Mouse (Mus musculus) midbrain, postnatal 0 days (tissue): ENCODE data around the gene Mttp. TPM values are rescaled to one million over a fixed set of nuclear protein-coding genes. Genes with fewer than 3 reads are reported as not detected.

Experiments
- ATAC-seq: fragments of 200-750 bp; cut with Nextera tagmentation; 2 replicates; pipeline ENCODE4 v1.8.0; 2017; ENCODE audit warnings: moderate number of reproducible peaks, mild to moderate bottlenecking, moderate TSS enrichment, moderate library complexity; ENCODE audit not compliant: low FRiP score
- DNase-seq: peaks from one replicate; pipeline ENCODE4 v3.0.0-alpha.2; 2015; ENCODE audit warnings: low spot score
- H3K27ac ChIP-seq: fragments of 300-500 bp; sonication (generic); 2 replicates; pipeline ENCODE4 v1.5.1; 2014; ENCODE audit warnings: low read depth, mild to moderate bottlenecking, low read length, mixed read lengths
- H3K27me3 ChIP-seq: fragments of 300-500 bp; sonication (generic); 2 replicates; pipeline ENCODE4 v1.6.1; 2014; ENCODE audit warnings: low read length, control low read depth, mixed read lengths; ENCODE audit not compliant: insufficient read depth
- H3K36me3 ChIP-seq: fragments of 300-500 bp; sonication (generic); 2 replicates; pipeline ENCODE4 v1.6.1; 2014; ENCODE audit warnings: low read length, control low read depth, mixed read lengths; ENCODE audit not compliant: insufficient read depth
- H3K4me1 ChIP-seq: fragments of 300-500 bp; sonication (generic); 2 replicates; pipeline ENCODE4 v1.6.1; 2014; ENCODE audit warnings: mild to moderate bottlenecking, control low read depth, antibody characterized with exemption, low read length, mixed read lengths; ENCODE audit not compliant: insufficient read depth
- H3K4me2 ChIP-seq: fragments of 300-500 bp; sonication (generic); 2 replicates; pipeline ENCODE4 v1.6.1; 2014; ENCODE audit warnings: low read depth, mild to moderate bottlenecking, low read length, mixed read lengths; ENCODE audit not compliant: poor library complexity, severe bottlenecking
- H3K4me3 ChIP-seq: fragments of 300-500 bp; sonication (generic); 2 replicates; pipeline ENCODE4 v1.5.1; 2014; ENCODE audit warnings: low read depth, mild to moderate bottlenecking, low read length, moderate library complexity
- H3K9ac ChIP-seq: fragments of 300-500 bp; sonication (generic); replicated peaks from 2 replicates; pipeline ENCODE4 v1.6.1; 2014; ENCODE audit warnings: mild to moderate bottlenecking, low read length, moderate library complexity, mixed read lengths; ENCODE audit not compliant: poor library complexity, severe bottlenecking
- H3K9me3 ChIP-seq: fragments of 300-500 bp; sonication (generic); 2 replicates; pipeline ENCODE4 v1.6.1; 2016; ENCODE audit warnings: low read length, control low read depth
- CTCF ChIP-seq: IDR thresholded peaks from 2 replicates; pipeline ENCODE4 v1.5.1; 2016; ENCODE audit warnings: antibody characterized with exemption, mild to moderate bottlenecking
- WGBS: fragments of 180-500 bp; shearing (Covaris S2); extraction: QIAGEN DNeasy Blood & Tissue Kit; methylation state at CpG from one replicate; pipeline ENCODE4 v1.1.7; 2014; 5-methylcytosine and 5-hydroxymethylcytosine counted together
- polyA plus RNA-seq: library from polyadenylated mRNA; unstranded; fragments of >200 nt; fragmentation: Nextera tagmentation; extraction: Ambion mirVana; gene quantifications from 2 replicates; pipeline ENCODE4 v1.2.1, GENCODE M21; 2015
- total RNA-seq: library from RNA; depleted of rRNA; stranded (reverse); fragments of >200 nt; gene quantifications from 2 replicates; pipeline ENCODE4 v1.2.3, GENCODE M21; 2014

The Mttp gene
- total and polyA plus RNA-seq, 2 experiments from 2014 or later = 4.9 to 6.7 TPM

DNA sequence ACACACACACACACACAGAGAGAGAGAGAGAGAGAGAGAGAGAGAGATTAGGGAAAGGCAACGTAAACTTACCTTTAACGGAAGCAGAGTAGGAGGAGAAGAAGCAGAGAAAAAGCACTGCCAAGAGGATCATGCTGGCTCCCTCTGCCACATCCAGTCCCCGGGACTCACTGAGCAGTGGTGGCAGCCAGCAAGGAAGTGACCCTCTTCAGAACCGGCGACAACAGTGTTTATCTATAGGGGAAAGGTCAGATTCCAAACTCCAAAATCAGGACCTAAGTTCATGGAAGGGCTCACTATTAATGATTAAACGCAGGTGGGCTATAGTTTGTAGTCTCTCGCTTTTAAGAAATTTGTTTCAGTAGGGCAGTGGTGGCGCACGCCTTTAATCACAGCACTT is 13.6 kb downstream of the Mttp start:
- 57% methylated on average over 9 of the region's 9 CpGs for WGBS
- H3K9me3 ChIP-seq = no peaks in the 10 kb centered on the region
- no peak overlapping the region for H3K9ac ChIP-seq
- H3K4me1 ChIP-seq = no peaks in the 10 kb centered on the region
- no peaks in the 10 kb centered on the region for H3K36me3 ChIP-seq
- DNase-seq (no peak), ATAC-seq (no peak)
- no peak for TF ChIP-seq CTCF
- H3K27me3 ChIP-seq = no peaks in the 10 kb centered on the region
- no peak overlapping the region for H3K4me3 ChIP-seq
- H3K27ac ChIP-seq = no peak overlapping the region
- no peak overlapping the region for H3K4me2 ChIP-seq

DNA sequence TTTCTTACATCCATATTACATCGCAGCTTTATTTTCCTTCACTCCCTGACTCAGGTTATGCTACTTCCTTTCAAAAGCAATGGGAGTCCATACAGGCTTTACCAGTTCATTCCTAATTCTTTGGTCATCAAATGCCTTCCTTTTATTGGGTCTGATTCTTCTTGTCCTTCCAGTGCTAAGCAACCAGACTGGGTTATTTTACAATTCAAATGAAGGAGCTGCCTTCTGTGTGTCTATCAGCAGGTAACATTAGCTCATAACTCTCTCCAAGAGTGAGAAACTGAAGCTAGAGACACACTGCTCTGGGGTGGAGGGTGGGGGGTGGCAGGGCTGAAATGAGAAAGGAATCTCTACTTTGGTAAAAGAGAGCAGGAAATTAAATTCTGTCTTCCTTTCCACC is 14.1 kb downstream of the Mttp start:
- no peaks in the 10 kb centered on the region for H3K36me3 ChIP-seq
- H3K9me3 ChIP-seq = no peaks in the 10 kb centered on the region
- ATAC-seq (no peak), DNase-seq (no peak)
- H3K27me3 ChIP-seq = no peaks in the 10 kb centered on the region
- H3K9ac ChIP-seq = no peak overlapping the region
- H3K27ac ChIP-seq = no peak overlapping the region
- TF ChIP-seq CTCF = no peak
- H3K4me2 ChIP-seq = no peak overlapping the region
- H3K4me3 ChIP-seq = no peak overlapping the region
- H3K4me1 ChIP-seq = no peaks in the 10 kb centered on the region
- 19% methylated on average over 1 of the region's 1 CpGs for WGBS

DNA sequence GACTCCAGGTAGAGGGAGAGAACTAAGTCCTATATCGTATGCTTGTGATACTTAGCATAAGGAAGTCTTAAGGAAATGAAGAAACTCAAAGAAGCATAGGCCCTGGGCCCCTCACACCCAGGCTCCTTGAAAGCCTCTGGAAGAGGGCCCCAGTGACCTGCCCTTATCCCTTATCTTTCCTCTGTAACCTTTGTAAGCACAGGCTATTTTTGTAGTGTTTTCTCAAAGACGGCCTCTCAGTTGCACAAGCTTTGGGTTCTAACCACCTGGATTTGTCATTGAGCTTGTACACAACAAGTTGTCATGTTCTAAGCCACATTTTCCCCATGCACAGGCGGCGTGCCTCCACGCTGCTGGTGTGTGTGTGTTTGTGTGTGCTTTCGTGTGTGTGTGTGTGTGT is 15.7 kb downstream of the Mttp start:
- 97% methylated on average over 6 of the region's 6 CpGs for WGBS
- ATAC-seq = no peak
- H3K9me3 ChIP-seq = no peaks in the 10 kb centered on the region
- H3K4me1 ChIP-seq = no peaks in the 10 kb centered on the region
- H3K4me2 ChIP-seq = no peak overlapping the region
- no peaks in the 10 kb centered on the region for H3K27me3 ChIP-seq
- no peaks in the 10 kb centered on the region for H3K36me3 ChIP-seq
- H3K27ac ChIP-seq = no peak overlapping the region
- no peak for TF ChIP-seq CTCF
- DNase-seq = no peak
- no peak overlapping the region for H3K9ac ChIP-seq
- H3K4me3 ChIP-seq = no peak overlapping the region

DNA sequence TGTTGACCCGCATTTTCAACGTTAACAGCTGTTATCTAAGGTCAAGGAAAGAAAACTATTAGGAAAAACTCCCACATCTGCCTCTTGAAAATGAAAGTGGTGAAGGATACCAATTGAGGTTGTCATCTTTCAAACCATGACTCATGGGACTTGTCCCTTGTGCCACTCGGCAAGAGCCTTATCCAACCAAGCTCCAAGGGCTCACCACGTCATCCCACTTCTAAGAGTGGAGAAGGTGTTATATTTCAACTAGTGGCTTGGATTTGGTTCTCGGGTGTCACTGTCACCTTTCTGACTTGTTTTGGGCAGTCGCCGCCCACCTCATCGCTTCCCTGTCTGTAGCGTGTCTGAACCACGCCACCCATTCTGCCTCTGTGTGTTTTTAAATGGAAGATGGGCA is 20.9 kb downstream of the Mttp start:
- Histone ChIP-seq H3K9me3 (no peaks in the 10 kb centered on the region), H3K4me3 (no peak overlapping the region), H3K9ac (no peak overlapping the region), H3K4me1 (no peaks in the 10 kb centered on the region), H3K4me2 (no peak overlapping the region), H3K36me3 (no peaks in the 10 kb centered on the region), H3K27me3 (no peaks in the 10 kb centered on the region), H3K27ac (no peak overlapping the region)
- ATAC-seq = no peak
- no peak for TF ChIP-seq CTCF
- no peak for DNase-seq
- WGBS = 94% methylated on average over 10 of the region's 10 CpGs

DNA sequence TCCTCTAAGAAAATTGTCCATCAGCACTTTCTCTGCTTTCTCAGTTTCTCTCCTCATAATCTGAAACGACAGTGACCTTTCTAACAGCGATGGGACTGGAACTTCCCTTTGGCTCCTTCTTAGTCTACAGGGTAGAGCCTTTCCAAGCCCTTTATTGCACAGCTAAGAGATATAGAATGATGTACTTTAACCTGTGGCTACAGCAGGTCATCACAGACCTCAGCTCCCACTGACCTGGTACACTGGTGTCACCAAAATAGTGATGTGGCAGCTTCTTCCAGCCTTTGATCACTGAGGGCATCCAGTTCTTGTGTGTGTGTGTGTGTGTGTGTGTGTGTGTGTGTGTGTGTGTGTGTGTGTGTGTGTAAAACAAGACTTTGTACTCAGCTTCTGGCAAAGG is 23.3 kb downstream of the Mttp start:
- WGBS = 89% methylated on average over 2 of the region's 2 CpGs
- H3K4me2 ChIP-seq = no peak overlapping the region

DNA sequence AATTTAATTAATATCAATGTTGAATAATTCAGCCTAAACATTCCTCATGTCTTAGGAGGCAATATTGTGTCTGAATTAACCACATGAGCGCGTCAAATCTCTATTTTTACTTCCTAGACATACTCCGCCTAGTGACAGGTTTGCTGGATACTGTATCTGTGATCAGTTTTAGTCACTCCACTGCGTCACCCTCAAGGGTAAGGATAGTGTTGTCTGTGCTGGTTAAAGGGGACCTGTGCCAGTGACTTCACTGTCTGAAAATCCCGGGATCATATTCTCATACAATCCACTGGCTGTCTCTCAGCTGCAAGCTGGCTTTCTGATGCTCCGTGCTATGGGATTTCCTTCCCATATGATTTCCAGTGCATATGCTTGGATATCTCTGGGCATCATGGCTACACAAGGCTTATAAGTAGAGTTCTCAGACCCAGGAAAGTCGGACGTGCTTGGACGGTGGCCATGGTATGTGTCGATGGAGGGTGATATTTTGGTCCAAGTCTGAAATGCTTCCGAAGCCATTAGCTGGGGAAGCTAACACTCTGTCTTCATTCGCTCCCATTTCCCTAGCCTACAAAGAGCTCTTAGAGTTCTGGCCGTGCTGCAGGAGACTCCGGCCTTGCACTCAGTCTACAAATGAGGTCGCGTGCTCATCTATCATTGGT is 25.2 kb downstream of the Mttp start:
- no peak for DNase-seq
- 97% methylated on average over 16 of the region's 16 CpGs for WGBS
- no peak overlapping the region for H3K4me2 ChIP-seq
- H3K27ac ChIP-seq = no peak overlapping the region
- H3K36me3 ChIP-seq = no peaks in the 10 kb centered on the region
- H3K4me3 ChIP-seq = no peak overlapping the region
- no peaks in the 10 kb centered on the region for H3K27me3 ChIP-seq
- no peaks in the 10 kb centered on the region for H3K9me3 ChIP-seq
- H3K9ac ChIP-seq = no peak overlapping the region
- H3K4me1 ChIP-seq = no peaks in the 10 kb centered on the region
- no peak for ATAC-seq
- no peak for TF ChIP-seq CTCF

More for the DNA sequence above, 23.3 kb downstream of the Mttp start:
- H3K9ac ChIP-seq = no peak overlapping the region
- no peaks in the 10 kb centered on the region for H3K27me3 ChIP-seq
- no peaks in the 10 kb centered on the region for H3K4me1 ChIP-seq
- no peak for TF ChIP-seq CTCF
- ATAC-seq (no peak), DNase-seq (no peak)
- H3K36me3 ChIP-seq = no peaks in the 10 kb centered on the region
- no peaks in the 10 kb centered on the region for H3K9me3 ChIP-seq
- H3K27ac ChIP-seq = no peak overlapping the region
- H3K4me3 ChIP-seq = no peak overlapping the region
